Comparison of ENCODE assay signal across 11 mouse cellular contexts in genomic region chr5:76747851-76748250, GRCm38 (mm10).
DNase-seq lines count a peak whose midpoint lies in the region; ATAC-seq and TF ChIP-seq lines count a peak whose summit lies in the region.
"Had no signal": no experiment of that assay in that cellular context is flagged by ENCODE, and none has a peak within 500 bp of the region (broad histone marks: within the 10 kb centered on the region; RNA-seq: fewer than 3 reads in every experiment).

No protein-coding gene starts in this region.

- 0 out of 2 replicates have a peak, but pooled peaks have one; percentile 21 for ATAC-seq in liver, embryonic 12.5 days
- ATAC-seq in liver, postnatal 0 days = no peak
- ATAC-seq in embryonic facial prominence, embryonic 11.5 days (replicated peaks; ENCODE audit: insufficient number of reproducible peaks, low FRiP score, low TSS enrichment, low read depth) = 0 out of 2 replicates have a peak, but pooled peaks have one; percentile 26
- peak; percentile 59 for ATAC-seq in hindbrain, embryonic 16.5 days
- ATAC-seq in inflammation-experienced regulatory T-cells, adult 6 months = no peak

- H3K4me1 ChIP-seq in liver, embryonic 12.5 days = peaks cover 17% of the 10 kb centered on the region
- H3K4me1 ChIP-seq in liver, postnatal 0 days (ENCODE audit: insufficient read depth) = no peaks in the 10 kb centered on the region
- H3K4me1 ChIP-seq in embryonic facial prominence, embryonic 11.5 days (ENCODE audit: control insufficient read depth, insufficient read depth, low read length) = no peaks in the 10 kb centered on the region
- no peaks in the 10 kb centered on the region for H3K4me1 ChIP-seq in hindbrain, embryonic 16.5 days (ENCODE audit: control insufficient read depth, insufficient read depth, low read depth, low read length)
- no peaks in the 10 kb centered on the region for H3K4me1 ChIP-seq in cerebellum, adult 2 months (ENCODE audit: control insufficient read depth, insufficient read depth, low read length)

- no peak for TF ChIP-seq POLR2A in cerebellum, adult 2 months (IDR thresholded peaks at IDR 0.05; ENCODE audit: borderline replicate concordance, insufficient read depth, low read length)

- no peak for TF ChIP-seq CTCF in liver, postnatal 0 days (IDR thresholded peaks at IDR 0.05; ENCODE audit: low read depth)
- TF ChIP-seq CTCF in cerebellum, adult 2 months (IDR thresholded peaks at IDR 0.05; ENCODE audit: borderline replicate concordance, insufficient read depth, low read depth, low read length) = no peak

- DNase-seq in liver, postnatal 0 days = no peak
- DNase-seq in embryonic facial prominence, embryonic 11.5 days (ENCODE audit: low spot score) = no peak
- peak; percentile 48 to 62 for DNase-seq in right cerebral cortex, postnatal 10 days (ENCODE audit: low spot score in 2 of 2)
- no peak for DNase-seq in cerebellum, postnatal 10 days
- DNase-seq in cerebellum, adult 2 months = no peak
- DNase-seq: gastrocnemius, postnatal 10 days had no signal

- no peak for TF ChIP-seq EP300 in liver, postnatal 0 days (IDR thresholded peaks at IDR 0.05; ENCODE audit: low read depth)

- H3K9ac ChIP-seq in liver, embryonic 12.5 days = no peak overlapping the region
- H3K9ac ChIP-seq in liver, postnatal 0 days (replicated peaks) = no peak overlapping the region
- H3K9ac ChIP-seq in embryonic facial prominence, embryonic 11.5 days (replicated peaks; ENCODE audit: low read length) = no peak overlapping the region
- no peak overlapping the region for H3K9ac ChIP-seq in hindbrain, embryonic 16.5 days (ENCODE audit: low read depth, low read length)

- H3K36me3 ChIP-seq in liver, embryonic 12.5 days = peaks cover 9% of the 10 kb centered on the region; the same call in 1 of the 2 replicates
- no peaks in the 10 kb centered on the region for H3K36me3 ChIP-seq in liver, postnatal 0 days (replicated peaks; ENCODE audit: insufficient read depth, low read length)
- no peaks in the 10 kb centered on the region for H3K36me3 ChIP-seq in embryonic facial prominence, embryonic 11.5 days (replicated peaks; ENCODE audit: control insufficient read depth, insufficient read depth, low read depth, low read length)
- no peaks in the 10 kb centered on the region for H3K36me3 ChIP-seq in hindbrain, embryonic 16.5 days (ENCODE audit: control insufficient read depth, insufficient read depth, low read length)

- no peaks in the 10 kb centered on the region for H3K27me3 ChIP-seq in liver, embryonic 12.5 days (replicated peaks)
- H3K27me3 ChIP-seq in liver, postnatal 0 days (ENCODE audit: insufficient read depth, low read length) = no peaks in the 10 kb centered on the region
- H3K27me3 ChIP-seq in embryonic facial prominence, embryonic 11.5 days (ENCODE audit: control insufficient read depth, insufficient read depth, low read length) = no peaks in the 10 kb centered on the region
- no peaks in the 10 kb centered on the region for H3K27me3 ChIP-seq in hindbrain, embryonic 16.5 days (replicated peaks; ENCODE audit: control insufficient read depth, insufficient read depth, low read length)
- no peaks in the 10 kb centered on the region; the same call in 1 of the 2 replicates for H3K27me3 ChIP-seq in cerebellum, adult 2 months (ENCODE audit: control insufficient read depth, insufficient read depth, low read length)

- no peaks in the 10 kb centered on the region for H3K9me3 ChIP-seq in liver, embryonic 12.5 days (replicated peaks)
- H3K9me3 ChIP-seq in liver, postnatal 0 days (ENCODE audit: low read length) = no peaks in the 10 kb centered on the region
- no peaks in the 10 kb centered on the region for H3K9me3 ChIP-seq in embryonic facial prominence, embryonic 11.5 days (replicated peaks; ENCODE audit: control insufficient read depth, low read length)
- H3K9me3 ChIP-seq in hindbrain, embryonic 16.5 days (ENCODE audit: control insufficient read depth, low read length) = no peaks in the 10 kb centered on the region
- H3K9me3 ChIP-seq: limb, embryonic 10.5 days had no signal

- no peak overlapping the region for H3K27ac ChIP-seq in liver, embryonic 12.5 days
- no peak overlapping the region for H3K27ac ChIP-seq in liver, postnatal 0 days (ENCODE audit: low read depth)
- H3K27ac ChIP-seq in embryonic facial prominence, embryonic 11.5 days (replicated peaks; ENCODE audit: low read depth, low read length) = no peak overlapping the region
- no peak overlapping the region for H3K27ac ChIP-seq in hindbrain, embryonic 16.5 days (ENCODE audit: low read depth, low read length)
- no peak overlapping the region for H3K27ac ChIP-seq in cerebellum, adult 2 months (ENCODE audit: insufficient read depth, low read length)
- H3K27ac ChIP-seq: limb, embryonic 10.5 days; stomach, postnatal 0 days had no signal

- 59% methylated on average over 7 of the region's 7 CpGs for WGBS in liver, embryonic 12.5 days (ENCODE audit: insufficient replicate concordance)
- 75% methylated on average over 7 of the region's 7 CpGs for WGBS in liver, postnatal 0 days (ENCODE audit: insufficient replicate concordance)
- WGBS in embryonic facial prominence, embryonic 11.5 days = 56% methylated on average over 7 of the region's 7 CpGs
- WGBS in hindbrain, embryonic 16.5 days = 51% methylated on average over 7 of the region's 7 CpGs
- WGBS in cerebellum, adult 2 months = 66% methylated on average over 7 of the region's 7 CpGs

- no peak overlapping the region for H3K4me3 ChIP-seq in liver, embryonic 12.5 days
- no peak overlapping the region for H3K4me3 ChIP-seq in liver, postnatal 0 days (ENCODE audit: low read depth, low read length)
- H3K4me3 ChIP-seq in embryonic facial prominence, embryonic 11.5 days (ENCODE audit: low read depth, low read length) = no peak overlapping the region
- no peak overlapping the region for H3K4me3 ChIP-seq in hindbrain, embryonic 16.5 days (ENCODE audit: low read length)
- H3K4me3 ChIP-seq in cerebellum, adult 2 months (replicated peaks; ENCODE audit: insufficient read depth, low read depth, low read length) = no peak overlapping the region
- H3K4me3 ChIP-seq: limb, embryonic 10.5 days had no signal

- no peak overlapping the region for H3K4me2 ChIP-seq in liver, embryonic 12.5 days
- no peak overlapping the region for H3K4me2 ChIP-seq in liver, postnatal 0 days (ENCODE audit: low read depth, low read length)
- no peak overlapping the region for H3K4me2 ChIP-seq in embryonic facial prominence, embryonic 11.5 days (ENCODE audit: low read depth, low read length)
- H3K4me2 ChIP-seq in hindbrain, embryonic 16.5 days (ENCODE audit: low read length) = no peak overlapping the region

Comparison
In these comparisons a context has a peak if more than half of its experiments do, and no peak if none do; other contexts are left out.
1. ATAC-seq: peak in liver, embryonic 12.5 days (single experiment), embryonic facial prominence, embryonic 11.5 days (single experiment) and hindbrain, embryonic 16.5 days (single experiment); none in liver, postnatal 0 days (single experiment) and inflammation-experienced regulatory T-cells, adult 6 months (single experiment).
2. DNase-seq: peak in right cerebral cortex, postnatal 10 days (2 of 2); none in liver, postnatal 0 days (single experiment), embryonic facial prominence, embryonic 11.5 days (single experiment), cerebellum, postnatal 10 days (0 of 2) and cerebellum, adult 2 months (0 of 2).